Mouse (Mus musculus) erythroblast, embryonic 14.5 days (primary cell): Measurements from ENCODE around the gene Cebpa. TPM values are rescaled to one million over a fixed set of nuclear protein-coding genes. Genes with fewer than 3 reads are reported as not detected.

Experiments used
- H3K27me3 ChIP-seq: 2 replicates; pipeline ENCODE4 v1.6.1; 2012; ENCODE audit warnings: inconsistent platforms; ENCODE audit not compliant: control insufficient read depth
- H3K36me3 ChIP-seq: 2 replicates; pipeline ENCODE4 v1.6.1; 2012; ENCODE audit warnings: mild to moderate bottlenecking, inconsistent platforms; ENCODE audit not compliant: control insufficient read depth
- H3K4me1 ChIP-seq: 2 replicates; pipeline ENCODE4 v1.6.1; 2012; ENCODE audit warnings: inconsistent platforms; ENCODE audit not compliant: control insufficient read depth
- H3K4me3 ChIP-seq: replicated peaks from 2 replicates; pipeline ENCODE3; 2012; ENCODE audit warnings: moderate library complexity, mild to moderate bottlenecking, inconsistent platforms
- H3K9me3 ChIP-seq: 2 replicates; pipeline ENCODE4 v1.6.1; 2012; ENCODE audit warnings: low read length, inconsistent platforms, mixed read lengths; ENCODE audit not compliant: control insufficient read depth
- GATA1 ChIP-seq: IDR thresholded peaks from 2 replicates; pipeline ENCODE4 v1.6.1; 2012; ENCODE audit warnings: low read length, inconsistent platforms, mixed read lengths
- TAL1 ChIP-seq: IDR thresholded peaks from 3 replicates; pipeline ENCODE4 v1.6.1; 2012; ENCODE audit warnings: low read length, inconsistent platforms, mixed read lengths
- polyA plus RNA-seq: library from polyadenylated mRNA; stranded (reverse); fragments of >175 nt; gene quantifications from 2 replicates; pipeline ENCODE4 v1.2.3, GENCODE M21; 2012

The Cebpa gene
- polyA plus RNA-seq, 1 experiment = 0.25 TPM

- peaks cover 3% of the 10 kb centered on the region; the same call in 1 of the 2 replicates for H3K9me3 ChIP-seq
- peaks cover 25% of the 10 kb centered on the region for H3K27me3 ChIP-seq
- peaks cover 3% of the 10 kb centered on the region; the same call in 1 of the 2 replicates for H3K36me3 ChIP-seq
- TF ChIP-seq GATA1 = no peak
- no peak for TF ChIP-seq TAL1
- H3K4me3 ChIP-seq = no peak overlapping the region
- no peaks in the 10 kb centered on the region for H3K4me1 ChIP-seq
Observed at GRCm38 (mm10) chr7:35124745-35125144, 5.7 kb downstream of the Cebpa start.

DNA sequence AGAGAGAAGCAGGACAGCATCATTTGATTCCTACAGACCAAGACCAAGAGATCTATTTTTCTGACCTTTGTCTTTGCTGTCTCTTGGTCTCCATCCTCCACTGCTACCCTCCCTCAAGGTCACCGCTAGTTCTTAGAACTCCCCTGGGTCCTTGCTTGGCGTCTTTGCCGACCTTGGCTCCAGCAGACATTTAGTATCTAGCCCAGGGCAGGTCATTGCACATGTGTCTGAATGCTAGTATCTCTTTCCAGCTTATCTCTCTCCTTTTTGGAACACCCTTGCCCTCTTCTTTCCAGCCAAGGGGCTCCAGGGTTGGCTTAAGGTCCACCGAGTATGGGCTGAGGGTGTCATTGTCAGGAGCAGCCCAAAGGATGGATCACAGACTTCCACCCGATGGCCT lies 6.9 kb downstream of the Cebpa start:
- peaks cover 3% of the 10 kb centered on the region; the same call in 1 of the 2 replicates for H3K36me3 ChIP-seq
- no peak overlapping the region for H3K4me3 ChIP-seq
- TF ChIP-seq GATA1 (no peak), TAL1 (no peak)
- H3K27me3 ChIP-seq = peaks cover 13% of the 10 kb centered on the region
- H3K9me3 ChIP-seq = no peaks in the 10 kb centered on the region
- H3K4me1 ChIP-seq = no peaks in the 10 kb centered on the region

GRCm38 (mm10) chr7:35127001-35127400 lies 7.9 kb downstream of the Cebpa start:
- H3K27me3 ChIP-seq = peaks cover 6% of the 10 kb centered on the region
- no peaks in the 10 kb centered on the region for H3K9me3 ChIP-seq
- H3K4me1 ChIP-seq = no peaks in the 10 kb centered on the region
- TF ChIP-seq TAL1 = no peak
- TF ChIP-seq GATA1 = no peak
- no peak overlapping the region for H3K4me3 ChIP-seq
- peaks cover 3% of the 10 kb centered on the region; the same call in 1 of the 2 replicates for H3K36me3 ChIP-seq

GRCm38 (mm10) chr7:35127721-35128120 lies 8.6 kb downstream of the Cebpa start:
- H3K4me1 ChIP-seq = no peaks in the 10 kb centered on the region

DNA sequence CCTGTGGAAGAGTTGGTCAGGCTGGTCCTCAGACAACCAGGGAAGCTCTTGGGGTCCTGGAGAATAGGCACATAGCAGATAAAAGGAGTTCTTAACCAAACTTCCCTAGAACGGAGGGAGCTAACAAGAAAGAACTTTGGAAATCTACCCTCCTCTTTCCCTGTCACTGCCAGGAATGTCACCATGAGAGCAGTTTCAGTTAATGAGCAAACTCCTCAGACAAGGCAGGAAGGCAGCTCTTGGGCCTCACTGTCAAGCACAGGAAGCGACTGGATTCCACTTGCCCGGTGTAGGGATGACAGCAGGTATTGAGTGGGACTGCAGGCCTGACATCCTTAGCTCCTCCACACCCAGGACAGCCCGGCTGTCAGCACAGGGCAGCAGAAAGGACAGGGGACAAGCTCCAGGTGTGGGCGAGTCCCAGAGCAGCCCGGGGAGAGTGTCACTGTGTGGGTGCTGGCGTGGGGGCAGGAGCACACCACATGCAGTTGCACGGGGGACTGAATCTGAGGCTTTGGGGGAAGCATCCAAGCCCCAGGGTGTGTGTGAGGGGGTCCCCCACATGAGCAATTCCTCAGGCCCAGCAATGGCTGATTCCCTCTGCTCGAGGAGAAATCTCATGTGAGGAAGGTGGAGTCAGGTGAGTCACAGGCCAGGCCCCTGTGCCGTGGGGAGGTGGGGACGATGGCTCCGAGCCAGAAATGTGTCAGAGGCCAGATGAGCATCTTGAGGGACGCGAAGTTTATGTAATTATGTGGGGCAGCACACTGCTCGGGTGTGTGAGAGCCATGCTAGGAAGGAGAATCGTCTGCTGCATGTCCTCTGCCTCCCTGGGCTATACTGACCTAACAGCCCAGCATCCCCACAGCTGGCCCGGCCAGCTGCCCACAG lies 9.8 kb downstream of the Cebpa start:
- Histone ChIP-seq H3K9me3 (no peaks in the 10 kb centered on the region), H3K4me3 (no peak overlapping the region), H3K4me1 (no peaks in the 10 kb centered on the region), H3K27me3 (no peaks in the 10 kb centered on the region), H3K36me3 (no peaks in the 10 kb centered on the region)
- TF ChIP-seq TAL1 (no peak), GATA1 (no peak)

More at GRCm38 (mm10) chr7:35127721-35128120, 8.6 kb downstream of the Cebpa start:
- Histone ChIP-seq H3K27me3 (no peaks in the 10 kb centered on the region; the same call in 1 of the 2 replicates), H3K36me3 (no peaks in the 10 kb centered on the region), H3K9me3 (no peaks in the 10 kb centered on the region), H3K4me3 (no peak overlapping the region)
- no peak for TF ChIP-seq GATA1
- TF ChIP-seq TAL1 = no peak

DNA sequence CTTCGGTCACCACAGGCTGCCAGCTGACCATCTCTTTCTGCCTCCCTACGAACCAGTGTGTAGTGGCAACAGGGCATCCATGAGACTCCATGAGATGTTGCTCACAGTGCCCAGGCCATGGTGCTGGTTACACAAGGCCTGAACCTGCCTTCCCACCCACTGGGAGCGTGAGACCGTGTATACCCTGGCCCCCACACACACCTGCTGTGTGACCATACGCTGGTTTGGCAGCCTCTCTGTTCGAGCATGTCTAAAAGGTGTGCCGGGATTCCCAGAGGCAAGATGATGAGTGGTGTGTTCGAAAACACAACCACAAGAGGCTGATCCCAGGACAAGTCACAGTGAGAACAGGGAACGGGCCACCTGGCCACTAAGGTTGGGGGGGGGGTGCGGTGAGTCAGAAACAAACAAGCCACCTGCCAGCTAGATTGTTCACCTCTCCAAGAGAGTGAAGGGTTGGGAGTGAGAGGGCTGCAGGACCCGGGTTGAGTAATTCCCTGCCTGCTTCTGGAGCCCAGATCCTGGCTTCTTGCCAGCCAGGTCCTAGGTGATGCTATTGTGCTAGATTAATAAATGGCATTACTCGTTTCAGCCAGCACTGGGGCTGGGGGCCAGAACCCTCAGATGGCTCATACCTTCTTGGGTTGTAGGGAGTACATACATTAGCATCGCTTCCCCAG lies 11.1 kb downstream of the Cebpa start:
- no peaks in the 10 kb centered on the region for H3K36me3 ChIP-seq
- no peak for TF ChIP-seq GATA1
- H3K27me3 ChIP-seq = no peaks in the 10 kb centered on the region

GRCm38 (mm10) chr7:35130888-35131287 lies 11.8 kb downstream of the Cebpa start:
- H3K36me3 ChIP-seq = no peaks in the 10 kb centered on the region

More for the DNA sequence above, 11.1 kb downstream of the Cebpa start:
- Histone ChIP-seq H3K4me1 (no peaks in the 10 kb centered on the region), H3K9me3 (no peaks in the 10 kb centered on the region), H3K4me3 (no peak overlapping the region)

DNA sequence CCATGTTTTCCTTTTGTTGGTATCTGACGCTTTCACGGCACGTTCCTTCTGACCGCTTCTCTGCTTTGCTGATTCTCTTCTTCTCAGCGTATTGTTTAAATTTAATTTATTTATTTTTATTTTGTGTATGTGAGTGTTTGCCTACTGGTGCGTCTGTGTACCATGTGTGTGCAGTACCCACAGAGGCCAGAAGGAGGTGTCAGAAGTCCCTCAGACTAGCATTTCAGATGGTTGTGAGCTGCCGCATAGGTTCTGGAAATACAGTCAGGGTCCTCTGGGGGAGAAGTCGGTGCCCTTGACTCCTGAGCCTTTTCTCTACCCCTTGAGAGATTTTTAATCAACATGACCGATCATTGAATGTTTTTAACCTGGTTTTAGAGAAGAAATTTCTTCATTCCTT lies 12.5 kb downstream of the Cebpa start:
- Histone ChIP-seq H3K9me3 (no peaks in the 10 kb centered on the region), H3K36me3 (no peaks in the 10 kb centered on the region), H3K27me3 (no peaks in the 10 kb centered on the region), H3K4me3 (no peak overlapping the region), H3K4me1 (no peaks in the 10 kb centered on the region)
- TF ChIP-seq TAL1 (no peak), GATA1 (no peak)

More at GRCm38 (mm10) chr7:35130888-35131287, 11.8 kb downstream of the Cebpa start:
- H3K4me3 ChIP-seq = no peak overlapping the region
- no peaks in the 10 kb centered on the region for H3K4me1 ChIP-seq
- no peaks in the 10 kb centered on the region for H3K9me3 ChIP-seq
- TF ChIP-seq GATA1 = no peak
- no peak for TF ChIP-seq TAL1
- H3K27me3 ChIP-seq = no peaks in the 10 kb centered on the region

DNA sequence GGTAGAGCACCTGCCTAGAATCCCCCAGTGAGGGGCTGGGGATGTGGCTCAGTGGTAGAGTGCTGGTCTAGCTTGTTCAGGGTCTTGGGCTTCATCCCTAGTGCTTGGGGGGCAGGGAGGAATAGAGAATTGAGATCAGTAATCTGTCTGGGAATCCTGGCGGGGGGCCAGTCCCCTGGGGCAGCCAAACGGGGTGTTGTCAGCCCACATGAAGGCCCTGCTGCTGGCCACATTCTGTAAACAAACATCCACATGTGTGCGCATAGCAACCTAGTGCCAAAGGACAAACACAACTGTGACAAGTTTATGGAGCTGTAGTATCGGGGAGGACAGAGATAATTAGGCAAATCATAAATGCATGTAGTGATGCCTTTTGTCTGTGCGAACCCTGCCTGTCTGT lies 15.5 kb downstream of the Cebpa start:
- no peaks in the 10 kb centered on the region for H3K4me1 ChIP-seq
- no peaks in the 10 kb centered on the region for H3K9me3 ChIP-seq
- TF ChIP-seq GATA1 (no peak), TAL1 (no peak)
- no peaks in the 10 kb centered on the region for H3K36me3 ChIP-seq
- no peak overlapping the region for H3K4me3 ChIP-seq
- H3K27me3 ChIP-seq = no peaks in the 10 kb centered on the region
